Mouse (Mus musculus) forebrain, embryonic 12.5 days (tissue): ENCODE results near the gene Cd3e. TPM values are rescaled to one million over a fixed set of nuclear protein-coding genes. Genes with fewer than 3 reads are reported as not detected.
"Not testable (repeated sequence)": the region's sequence is repeated elsewhere in the genome, so short reads cannot be mapped to it uniquely, and the experiment has no call there.

Experiments used
- ATAC-seq: fragments of 200-750 bp; cut with Nextera tagmentation; 2 replicates; pipeline ENCODE4 v1.8.0; 2017; ENCODE audit warnings: moderate TSS enrichment; ENCODE audit not compliant: low FRiP score
- H3K27ac ChIP-seq: fragments of 300-500 bp; sonication (generic); 2 replicates; pipeline ENCODE4 v1.5.1; 2016; ENCODE audit warnings: mild to moderate bottlenecking
- H3K27me3 ChIP-seq: fragments of 300-500 bp; sonication (generic); 2 replicates; pipeline ENCODE4 v1.6.1; 2016; ENCODE audit warnings: mild to moderate bottlenecking
- H3K36me3 ChIP-seq: fragments of 300-500 bp; sonication (generic); replicated peaks from 2 replicates; pipeline ENCODE4 v1.6.1; 2016; ENCODE audit warnings: mild to moderate bottlenecking
- H3K4me1 ChIP-seq: fragments of 300-500 bp; sonication (generic); 2 replicates; pipeline ENCODE4 v1.6.1; 2016
- H3K4me2 ChIP-seq: fragments of 300-500 bp; sonication (generic); 2 replicates; pipeline ENCODE4 v1.6.1; 2016; ENCODE audit warnings: mild to moderate bottlenecking, moderate library complexity
- H3K4me3 ChIP-seq: fragments of 300-500 bp; sonication (generic); replicated peaks from 2 replicates; pipeline ENCODE4 v1.5.1; 2016; ENCODE audit warnings: mild to moderate bottlenecking
- H3K9ac ChIP-seq: fragments of 300-500 bp; sonication (generic); 2 replicates; pipeline ENCODE4 v1.6.1; 2016; ENCODE audit warnings: mild to moderate bottlenecking
- H3K9me3 ChIP-seq: fragments of 300-500 bp; sonication (generic); 2 replicates; pipeline ENCODE4 v1.6.1; 2016
- WGBS: fragments of 180-500 bp; shearing (Covaris S2); methylation state at CpG from one replicate; pipeline ENCODE4 v1.1.7; 2016; 5-methylcytosine and 5-hydroxymethylcytosine counted together
- polyA plus RNA-seq: library from polyadenylated mRNA; unstranded; fragments of >200 nt; fragmentation: Nextera tagmentation; extraction: Ambion mirVana; gene quantifications from 2 replicates; pipeline ENCODE4 v1.2.1, GENCODE M21; 2016

Gene Cd3e
- polyA plus RNA-seq, 1 experiment from 2014 or later: not detected

DNA sequence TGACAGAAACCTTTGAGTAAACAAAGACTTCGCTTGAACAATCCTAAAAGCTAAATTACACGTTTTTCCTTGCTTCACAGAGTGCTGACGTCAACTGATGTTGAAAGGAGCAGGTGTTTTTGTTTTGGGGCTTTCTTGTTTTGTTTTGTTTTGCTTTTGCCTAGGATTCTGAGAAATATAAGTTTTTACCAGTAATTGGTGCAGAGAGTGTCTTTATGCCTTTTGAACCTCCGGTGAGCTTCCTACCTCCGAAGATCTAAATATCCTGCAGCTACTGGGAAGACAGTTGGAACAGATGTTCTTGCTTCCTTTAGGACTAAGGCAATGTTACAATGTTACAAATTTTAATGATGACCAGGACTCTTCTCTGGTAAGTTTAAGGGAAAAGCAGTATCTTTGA, 30.1 kb upstream of the Cd3e start, which contains the start of gene Mpzl2:
Gene Mpzl2, plus strand, starts transcription at position 301 of the 400 bp plus-strand sequence.
- Histone ChIP-seq H3K4me3 (no peak within 1 kb of the TSS), H3K27ac (no peak within 1 kb of the TSS), H3K36me3 (no peaks in the 10 kb centered on the region), H3K4me2 (no peak within 1 kb of the TSS), H3K27me3 (peaks cover 71% of the 10 kb centered on the region), H3K9me3 (no peaks in the 10 kb centered on the region), H3K9ac (no peak within 1 kb of the TSS), H3K4me1 (peaks cover 10% of the 10 kb centered on the region)
- no peak for ATAC-seq
- 69% methylated on average over 5 of the region's 5 CpGs for WGBS

DNA sequence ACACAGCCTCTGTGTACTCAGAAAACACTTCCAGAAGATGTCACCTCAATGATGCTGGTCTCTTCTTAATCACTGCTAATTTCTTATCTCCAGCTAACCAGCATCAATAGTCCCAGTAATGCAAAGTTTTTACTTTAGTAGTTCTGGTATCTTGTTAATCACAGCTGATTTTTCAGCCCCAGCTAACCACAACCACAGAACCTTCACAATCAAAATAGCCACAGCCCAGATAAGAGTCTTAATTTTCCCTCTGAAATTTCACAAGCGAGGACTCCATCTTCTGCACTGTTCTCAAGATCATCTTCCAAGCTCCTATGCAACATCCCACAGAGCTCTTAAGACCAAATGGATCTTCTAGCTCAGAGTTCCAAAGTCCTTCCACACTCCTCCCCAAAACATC, 28.4 kb upstream of the Cd3e start:
- H3K27me3 ChIP-seq: peaks cover 54% of the 10 kb centered on the region
- not testable (repeated sequence) for H3K4me2 ChIP-seq, ATAC-seq, H3K9me3 ChIP-seq, H3K4me1 ChIP-seq, H3K27ac ChIP-seq, H3K4me3 ChIP-seq, H3K9ac ChIP-seq, H3K36me3 ChIP-seq
- WGBS: 93% methylated on average over 1 of the region's 1 CpGs

DNA sequence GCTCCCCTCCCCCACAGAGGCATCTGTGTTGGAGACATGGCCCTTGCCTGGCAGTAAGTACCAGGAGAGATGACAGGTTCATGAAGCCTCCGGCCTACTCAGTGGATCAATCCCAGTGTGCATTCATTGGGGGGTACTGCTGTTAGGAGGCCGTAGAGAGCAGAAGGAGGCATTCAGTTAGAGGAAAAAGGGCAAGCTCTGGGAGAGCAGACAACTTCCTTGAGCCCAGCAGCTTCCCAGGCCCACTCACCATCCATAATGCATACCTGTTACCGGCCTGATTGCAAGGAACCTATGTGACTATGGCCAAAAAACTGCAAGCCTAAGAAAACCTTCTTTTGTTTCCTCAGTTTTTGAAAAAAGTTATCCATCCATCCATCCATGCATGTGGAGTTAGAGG, 25.1 kb upstream of the Cd3e start:
- H3K4me3 ChIP-seq: no peak overlapping the region
- no peaks in the 10 kb centered on the region for H3K36me3 ChIP-seq
- H3K9ac ChIP-seq: no peak overlapping the region
- H3K27ac ChIP-seq: no peak overlapping the region
- H3K4me2 ChIP-seq: no peak overlapping the region
- peaks cover 33% of the 10 kb centered on the region for H3K27me3 ChIP-seq
- H3K9me3 ChIP-seq: no peaks in the 10 kb centered on the region
- ATAC-seq: no peak
- no peaks in the 10 kb centered on the region for H3K4me1 ChIP-seq
- 77% methylated on average over 3 of the region's 3 CpGs for WGBS

DNA sequence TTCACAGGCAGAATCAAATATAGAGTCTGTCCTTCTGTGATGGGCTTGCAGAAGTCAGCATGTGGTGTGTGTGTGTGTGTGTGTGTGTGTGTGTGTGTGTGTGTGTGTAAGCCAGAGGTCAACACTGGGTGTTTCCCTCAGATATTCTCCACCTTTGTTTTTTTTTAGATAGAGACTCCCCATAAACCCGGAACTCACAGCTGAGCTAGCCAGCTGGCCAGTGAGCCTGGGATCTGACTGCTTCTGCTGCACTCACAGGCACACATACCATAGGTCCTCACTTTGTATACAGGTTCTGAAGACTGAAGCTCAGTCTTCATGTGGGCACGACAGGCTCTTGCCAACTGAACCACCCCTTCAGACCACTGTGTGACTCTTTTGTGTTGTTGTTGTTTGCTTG, 22.8 kb upstream of the Cd3e start:
- Histone ChIP-seq H3K27ac (no peak overlapping the region), H3K9me3 (no peaks in the 10 kb centered on the region), H3K4me3 (no peak overlapping the region), H3K4me1 (no peaks in the 10 kb centered on the region), H3K36me3 (no peaks in the 10 kb centered on the region), H3K27me3 (peaks cover 12% of the 10 kb centered on the region), H3K4me2 (no peak overlapping the region), H3K9ac (no peak overlapping the region)
- ATAC-seq: no peak
- 72% methylated on average over 2 of the region's 2 CpGs for WGBS

DNA sequence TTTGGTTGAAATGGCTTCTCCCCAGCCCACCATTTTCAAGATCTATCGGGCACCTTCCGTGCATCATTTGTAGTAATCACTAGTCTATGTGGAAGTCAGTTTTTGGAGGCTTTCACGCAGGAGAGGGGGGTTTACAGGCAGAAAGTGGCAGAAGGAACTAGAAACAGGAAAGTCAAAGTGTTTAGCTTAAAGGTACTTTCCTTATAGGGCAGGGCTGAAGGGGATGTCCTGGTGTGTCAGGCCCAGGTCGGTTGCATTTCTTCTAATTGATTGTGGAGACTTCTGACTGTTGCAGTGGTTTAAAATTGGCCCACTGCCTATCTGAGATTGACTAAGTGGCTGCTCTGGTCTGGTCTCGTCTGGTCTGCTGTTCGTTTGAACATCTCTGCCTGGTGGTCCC, 20.9 kb upstream of the Cd3e start:
- no peaks in the 10 kb centered on the region for H3K4me1 ChIP-seq
- no peak overlapping the region for H3K27ac ChIP-seq
- H3K4me3 ChIP-seq: no peak overlapping the region
- H3K9ac ChIP-seq: no peak overlapping the region
- H3K4me2 ChIP-seq: no peak overlapping the region
- H3K27me3 ChIP-seq: peaks cover 17% of the 10 kb centered on the region; the same call in 1 of the 2 replicates
- ATAC-seq: no peak
- no peaks in the 10 kb centered on the region for H3K9me3 ChIP-seq
- WGBS: 73% methylated on average over 6 of the region's 6 CpGs
- no peaks in the 10 kb centered on the region for H3K36me3 ChIP-seq

DNA sequence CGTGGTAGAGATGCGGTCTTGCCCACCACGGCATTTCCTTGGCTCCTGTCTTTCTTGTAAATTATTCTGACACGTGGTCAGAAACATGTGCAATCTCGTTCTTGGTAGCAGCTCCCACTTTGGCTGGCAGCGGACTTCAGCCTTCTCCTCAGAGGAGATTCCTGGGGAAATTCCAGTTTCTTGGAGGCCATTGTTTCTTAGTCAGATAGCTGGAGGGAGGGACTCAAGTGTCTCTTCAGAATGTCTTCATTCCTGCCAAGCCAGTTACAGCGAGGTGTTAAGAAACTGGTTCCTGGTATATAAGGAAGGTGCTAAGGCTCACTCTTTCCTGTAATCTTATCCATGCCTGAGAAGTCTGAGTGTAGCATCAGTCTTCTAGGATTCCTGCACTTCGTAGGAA, 17.9 kb upstream of the Cd3e start:
- Histone ChIP-seq H3K27ac (no peak overlapping the region), H3K9ac (no peak overlapping the region), H3K9me3 (no peaks in the 10 kb centered on the region), H3K36me3 (no peaks in the 10 kb centered on the region), H3K4me1 (no peaks in the 10 kb centered on the region), H3K27me3 (peaks cover 17% of the 10 kb centered on the region; the same call in 1 of the 2 replicates), H3K4me3 (no peak overlapping the region), H3K4me2 (no peak overlapping the region)
- no peak for ATAC-seq
- WGBS: 74% methylated on average over 8 of the region's 8 CpGs

DNA sequence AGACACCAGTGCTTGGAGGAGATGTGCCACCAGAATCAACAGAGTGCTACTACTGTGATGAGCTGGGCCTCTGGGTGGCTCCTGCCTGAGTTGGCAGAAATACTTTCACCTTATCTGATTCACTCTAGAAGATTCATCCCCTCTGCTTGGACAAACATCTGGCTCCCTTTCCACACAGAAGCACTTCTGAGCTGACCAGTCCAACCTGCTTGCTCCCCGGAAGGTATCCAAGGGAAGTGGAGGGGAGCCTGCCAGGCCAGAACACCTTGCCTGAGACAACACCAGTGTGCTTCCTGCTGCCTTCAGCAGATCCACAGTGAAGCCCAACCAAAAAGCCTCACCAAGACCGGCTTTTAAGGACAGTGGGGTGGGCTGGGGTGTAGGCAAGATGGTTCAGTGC, 14.8 kb upstream of the Cd3e start:
- Histone ChIP-seq H3K4me2 (no peak overlapping the region), H3K27ac (no peak overlapping the region), H3K9ac (no peak overlapping the region), H3K9me3 (no peaks in the 10 kb centered on the region), H3K4me3 (no peak overlapping the region), H3K27me3 (peaks cover 6% of the 10 kb centered on the region; the same call in 1 of the 2 replicates), H3K36me3 (no peaks in the 10 kb centered on the region), H3K4me1 (no peaks in the 10 kb centered on the region)
- no peak for ATAC-seq
- WGBS: 93% methylated on average over 2 of the region's 2 CpGs

DNA sequence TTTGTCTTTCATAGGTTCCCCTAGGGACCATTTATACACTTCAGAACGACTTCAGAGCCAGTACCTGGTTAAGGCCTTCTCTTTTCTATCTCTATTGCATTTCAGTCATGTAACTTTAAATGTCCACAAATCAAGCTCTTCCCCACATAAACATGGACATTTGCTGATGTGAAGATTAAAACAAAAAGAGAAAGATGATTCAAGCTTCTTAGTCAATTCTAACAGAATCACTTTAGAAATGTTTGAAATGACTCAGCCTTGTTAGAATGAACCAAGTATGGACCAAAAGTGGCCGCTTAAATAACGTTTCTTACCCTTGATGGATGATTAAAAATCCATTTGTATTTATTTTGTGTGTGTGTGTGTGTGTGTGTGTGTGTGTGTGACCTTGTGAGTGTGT, 14.2 kb upstream of the Cd3e start:
- Histone ChIP-seq H3K4me1 (no peaks in the 10 kb centered on the region), H3K36me3 (no peaks in the 10 kb centered on the region), H3K4me3 (no peak overlapping the region), H3K9ac (no peak overlapping the region), H3K9me3 (no peaks in the 10 kb centered on the region), H3K27me3 (peaks cover 6% of the 10 kb centered on the region; the same call in 1 of the 2 replicates), H3K27ac (no peak overlapping the region), H3K4me2 (no peak overlapping the region)
- 63% methylated on average over 3 of the region's 3 CpGs for WGBS
- ATAC-seq: no peak

DNA sequence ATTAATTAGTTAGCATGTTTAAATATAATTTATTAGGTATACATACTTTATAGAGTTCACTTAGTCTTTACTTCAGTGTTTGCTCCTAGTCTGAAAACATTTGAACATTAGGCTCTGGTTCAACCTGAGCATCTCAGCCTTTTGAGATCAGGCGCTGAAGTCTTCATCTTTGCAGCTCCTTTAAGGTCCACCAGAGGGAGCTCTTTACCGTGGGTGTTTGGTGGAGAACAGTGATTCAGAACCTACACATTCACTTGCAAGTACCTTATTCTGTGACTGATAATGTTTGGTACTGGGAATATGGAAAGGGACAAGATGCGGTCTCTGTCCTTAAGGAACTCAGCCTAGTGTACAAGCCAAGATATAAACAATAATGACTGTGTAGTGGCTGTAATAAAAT, 13.4 kb upstream of the Cd3e start:
- Histone ChIP-seq H3K9ac (no peak overlapping the region), H3K27me3 (peaks cover 6% of the 10 kb centered on the region; the same call in 1 of the 2 replicates), H3K36me3 (no peaks in the 10 kb centered on the region), H3K4me3 (no peak overlapping the region), H3K4me1 (no peaks in the 10 kb centered on the region), H3K4me2 (no peak overlapping the region), H3K27ac (no peak overlapping the region), H3K9me3 (no peaks in the 10 kb centered on the region)
- WGBS: 11% methylated on average over 3 of the region's 3 CpGs
- no peak for ATAC-seq

DNA sequence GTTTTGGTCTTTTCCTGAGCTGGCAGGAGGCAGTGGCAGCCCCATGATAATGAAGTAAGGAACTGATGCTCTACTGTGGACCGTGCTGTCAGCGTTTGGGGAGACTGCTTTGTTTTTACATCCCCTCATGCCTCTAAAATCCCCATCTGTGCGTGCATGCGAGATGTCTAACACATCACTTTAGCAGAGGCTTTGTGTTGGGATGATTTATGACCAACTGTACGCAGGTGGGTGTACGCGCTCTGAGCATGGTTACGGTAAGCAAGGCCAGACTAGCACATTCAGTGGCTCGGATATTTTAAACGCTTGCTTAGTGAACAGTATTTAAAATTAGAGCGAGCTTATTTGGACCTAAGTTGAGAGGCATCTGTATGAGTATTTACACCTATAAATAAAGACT, 8.6 kb upstream of the Cd3e start:
- 90% methylated on average over 11 of the region's 11 CpGs for WGBS
- ATAC-seq: no peak
- no peak overlapping the region for H3K4me2 ChIP-seq

DNA sequence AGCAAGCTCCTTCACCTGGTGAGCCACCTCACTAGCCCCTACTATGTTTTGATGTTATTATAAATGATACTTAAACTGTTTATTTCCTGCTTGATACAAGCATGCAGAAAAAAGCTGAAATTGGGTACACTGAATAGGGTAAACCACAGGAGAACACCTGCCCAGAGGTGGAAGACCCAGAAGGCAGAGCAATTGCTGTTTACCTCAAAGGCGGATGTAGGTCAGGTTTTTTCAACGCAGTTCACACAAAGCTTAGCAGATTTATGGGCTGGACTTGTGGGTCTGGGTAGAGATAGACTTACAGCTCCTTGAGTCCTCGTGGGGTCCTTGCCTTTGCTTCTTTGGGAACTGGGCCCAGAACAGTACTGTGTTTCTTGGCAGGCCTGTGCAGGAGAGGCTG, 6.4 kb upstream of the Cd3e start:
- Histone ChIP-seq H3K27ac (no peak overlapping the region), H3K4me3 (no peak overlapping the region), H3K36me3 (no peaks in the 10 kb centered on the region), H3K4me1 (no peaks in the 10 kb centered on the region), H3K9me3 (no peaks in the 10 kb centered on the region), H3K27me3 (0 out of 2 replicates have a peak, but pooled peaks cover 4% of the 10 kb centered on the region), H3K9ac (no peak overlapping the region), H3K4me2 (no peak overlapping the region)
- 77% methylated on average over 3 of the region's 3 CpGs for WGBS
- no peak for ATAC-seq

More for the DNA sequence above, 8.6 kb upstream of the Cd3e start:
- Histone ChIP-seq H3K4me1 (no peaks in the 10 kb centered on the region), H3K9ac (no peak overlapping the region), H3K4me3 (no peak overlapping the region), H3K9me3 (no peaks in the 10 kb centered on the region), H3K27me3 (no peaks in the 10 kb centered on the region), H3K36me3 (no peaks in the 10 kb centered on the region), H3K27ac (no peak overlapping the region)

DNA sequence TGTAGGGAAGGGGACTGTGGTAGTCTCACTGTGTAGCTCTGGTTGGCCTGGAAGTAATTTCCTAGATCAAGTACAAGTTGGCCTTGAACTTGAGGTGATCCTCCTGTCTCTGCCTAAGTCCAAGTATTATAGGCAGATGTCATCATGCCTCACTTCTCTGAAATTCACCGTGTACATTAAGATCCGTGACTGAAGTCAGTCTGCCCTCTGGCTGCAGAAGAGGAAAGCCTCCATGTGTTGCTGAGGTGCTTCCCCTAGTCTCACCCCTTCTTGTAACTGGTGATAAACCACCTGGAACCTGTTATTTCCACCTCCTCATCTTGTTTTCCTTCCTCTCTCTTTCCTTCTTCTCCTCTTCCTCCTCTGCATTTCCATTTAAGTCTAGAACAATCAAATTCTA, 5.5 kb upstream of the Cd3e start:
- Histone ChIP-seq H3K9me3 (no peaks in the 10 kb centered on the region), H3K27ac (no peak overlapping the region), H3K4me3 (no peak overlapping the region), H3K9ac (no peak overlapping the region), H3K4me1 (no peaks in the 10 kb centered on the region), H3K4me2 (no peak overlapping the region), H3K36me3 (no peaks in the 10 kb centered on the region), H3K27me3 (peaks cover 4% of the 10 kb centered on the region; the same call in 1 of the 2 replicates)
- WGBS: 45% methylated on average over 2 of the region's 2 CpGs
- no peak for ATAC-seq

DNA sequence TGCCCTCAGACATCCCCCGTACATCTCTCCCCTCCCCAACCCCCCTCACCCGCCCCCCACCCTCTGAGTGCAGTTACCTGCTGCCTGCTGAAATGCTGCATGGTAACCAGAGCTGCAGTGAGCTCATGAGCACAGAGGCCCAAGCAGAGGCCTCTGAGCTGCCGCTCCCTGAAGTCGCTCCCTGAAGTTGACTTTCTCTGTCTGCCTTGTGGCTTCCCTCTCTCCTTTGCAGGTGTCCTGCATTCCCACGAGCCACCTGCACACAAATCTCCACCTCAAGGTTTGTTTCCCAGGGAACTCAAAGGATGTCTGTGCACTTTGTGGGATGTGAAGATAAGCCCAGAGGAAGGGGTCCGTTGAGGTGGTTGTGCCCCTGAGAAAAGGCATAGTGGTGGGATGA, 1.9 kb upstream of the Cd3e start:
- ATAC-seq: no peak

More for the DNA sequence above, 1.9 kb upstream of the Cd3e start:
- no peaks in the 10 kb centered on the region for H3K36me3 ChIP-seq
- H3K9me3 ChIP-seq: no peaks in the 10 kb centered on the region
- H3K4me1 ChIP-seq: no peaks in the 10 kb centered on the region
- no peak overlapping the region for H3K4me2 ChIP-seq
- H3K27me3 ChIP-seq: peaks cover 4% of the 10 kb centered on the region; the same call in 1 of the 2 replicates
- H3K27ac ChIP-seq: no peak overlapping the region
- 58% methylated on average over 6 of the region's 6 CpGs for WGBS
- H3K9ac ChIP-seq: no peak overlapping the region
- H3K4me3 ChIP-seq: no peak overlapping the region
